Mouse (Mus musculus) MEL (cell line): ENCODE measurements at regions not wholly inside any gene's neighbourhood (a gene's known extent, or its start where the extent isn't known, plus 50 kb on each side); places are given as distances from the start of the nearest gene placed in this dataset.
"Not testable (repeated sequence)": the region's sequence is repeated elsewhere in the genome, so short reads cannot be mapped to it uniquely, and the experiment has no call there.

ENCODE experiments used
- EP300 ChIP-seq, 2 experiments: IDR thresholded peaks; 2 replicates each; pipeline ENCODE4 v1.6.1; 2011; ENCODE audit warnings: improper control_type of control experiment in 2 of 2, low read length in 2 of 2, low read depth in 1 of 2, mild to moderate bottlenecking in 1 of 2
- GABPA ChIP-seq: IDR thresholded peaks from 2 replicates; pipeline ENCODE4 v1.6.1; 2012; ENCODE audit warnings: low read depth, mild to moderate bottlenecking, inconsistent platforms, low read length, improper control_type of control experiment, moderate library complexity
- JUND ChIP-seq: IDR thresholded peaks from 2 replicates; pipeline ENCODE4 v1.6.1; 2011; ENCODE audit warnings: low read depth, mild to moderate bottlenecking, improper control_type of control experiment, low read length
- MXI1 ChIP-seq: IDR thresholded peaks from 2 replicates; pipeline ENCODE4 v1.6.1; 2011; ENCODE audit warnings: mild to moderate bottlenecking, low read depth, low read length, improper control_type of control experiment
- POLR2AphosphoS5 ChIP-seq: IDR thresholded peaks from 2 replicates; pipeline ENCODE4 v1.6.1; 2012; ENCODE audit warnings: low read depth, borderline replicate concordance, mild to moderate bottlenecking, inconsistent platforms, low read length, moderate library complexity, mixed read lengths
- ZNF384 ChIP-seq: IDR thresholded peaks from 2 replicates; pipeline ENCODE4 v1.6.1; 2012; ENCODE audit warnings: low read depth, mild to moderate bottlenecking, inconsistent platforms, low read length, improper control_type of control experiment

GRCm38 (mm10) chr19:3205406-3205805 is 77.3 kb upstream of the Mrpl21 start:
- not testable (repeated sequence) for TF ChIP-seq POLR2AphosphoS5; GABPA; MXI1; ZNF384; EP300 (IDR thresholded peaks at IDR 0.05; ENCODE audit: low read depth in 1 of 2, low read length in 2 of 2); JUND
